In the genomic region with DNA sequence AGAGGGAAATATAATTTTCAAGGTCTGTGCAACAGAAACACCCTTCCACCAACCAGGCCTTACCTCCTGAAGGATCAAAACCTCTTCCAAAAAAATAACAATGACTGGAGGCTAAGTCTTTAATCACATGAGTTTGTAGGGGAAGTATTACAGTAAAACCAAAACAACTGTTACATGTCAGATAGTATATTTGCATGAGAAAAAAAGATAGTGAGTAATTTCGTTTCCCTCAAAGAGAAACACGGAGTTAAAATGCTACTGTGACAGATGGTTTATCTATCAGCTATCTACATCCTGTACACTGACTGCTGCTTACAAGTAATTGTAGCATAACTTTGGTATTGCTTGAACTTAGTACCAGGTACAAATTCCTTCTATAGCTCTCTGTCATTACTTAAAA, we compare ENCODE assay signal across 29 mouse cellular contexts.
"Had no signal": no experiment of that assay in that cellular context is flagged by ENCODE, and none has a peak within 500 bp of the region (broad histone marks: within the 10 kb centered on the region; RNA-seq: fewer than 3 reads in every experiment).

No protein-coding gene starts in this region.

- DNase-seq: left cerebral cortex, postnatal 4 days; liver; liver, embryonic 13.5 days; liver, postnatal 0 days; lung, adult 18-20 months; lung, adult 2 months; lung, embryonic 14.5 days; lung, postnatal 10 days; lung, postnatal 14 days; lung, postnatal 36 days; lung, postnatal 4 days; midbrain, embryonic 14.5 days had no signal

- H3K36me3 ChIP-seq: limb, embryonic 10.5 days; limb, embryonic 12.5 days; limb, embryonic 13.5 days; limb, embryonic 15.5 days; liver, embryonic 12.5 days; liver, embryonic 13.5 days; liver, embryonic 15.5 days; lung, embryonic 15.5 days; midbrain, embryonic 10.5 days; midbrain, embryonic 12.5 days; midbrain, embryonic 13.5 days; midbrain, embryonic 15.5 days had no signal

- H3K9ac ChIP-seq: limb, embryonic 12.5 days; limb, embryonic 13.5 days; limb, embryonic 15.5 days; liver, embryonic 12.5 days; liver, embryonic 13.5 days; liver, embryonic 14.5 days; liver, embryonic 15.5 days; liver, postnatal 0 days; lung, embryonic 14.5 days; lung, embryonic 15.5 days; midbrain, embryonic 12.5 days; midbrain, embryonic 13.5 days; midbrain, embryonic 15.5 days had no signal

- H3K4me1 ChIP-seq: limb, embryonic 10.5 days; limb, embryonic 12.5 days; limb, embryonic 15.5 days; liver, embryonic 12.5 days; liver, embryonic 13.5 days; liver, embryonic 15.5 days; lung, embryonic 15.5 days; megakaryocyte, embryonic 14.5 days; midbrain, embryonic 10.5 days; midbrain, embryonic 12.5 days; midbrain, embryonic 13.5 days had no signal

- H3K9me3 ChIP-seq: limb, embryonic 10.5 days; limb, embryonic 12.5 days; limb, embryonic 13.5 days; limb, embryonic 15.5 days; liver, embryonic 12.5 days; liver, embryonic 13.5 days; liver, embryonic 15.5 days; lung, embryonic 15.5 days; megakaryocyte, embryonic 14.5 days; midbrain, embryonic 10.5 days; midbrain, embryonic 12.5 days; midbrain, embryonic 13.5 days; midbrain, embryonic 15.5 days had no signal

- H3K4me2 ChIP-seq: limb, embryonic 12.5 days; limb, embryonic 13.5 days; limb, embryonic 15.5 days; liver, embryonic 11.5 days; liver, embryonic 12.5 days; liver, embryonic 13.5 days; liver, embryonic 15.5 days; lung, embryonic 14.5 days; lung, embryonic 15.5 days; midbrain, embryonic 11.5 days; midbrain, embryonic 12.5 days; midbrain, embryonic 13.5 days; midbrain, embryonic 15.5 days had no signal

- H3K4me3 ChIP-seq: limb, embryonic 10.5 days; limb, embryonic 12.5 days; limb, embryonic 13.5 days; limb, embryonic 15.5 days; liver, embryonic 12.5 days; liver, embryonic 13.5 days; liver, embryonic 15.5 days; lung, embryonic 15.5 days; megakaryocyte, embryonic 14.5 days; midbrain, embryonic 10.5 days; midbrain, embryonic 12.5 days; midbrain, embryonic 13.5 days; midbrain, embryonic 15.5 days; myocyte had no signal

- H3K27me3 ChIP-seq: limb, embryonic 12.5 days; limb, embryonic 13.5 days; limb, embryonic 15.5 days; liver, embryonic 12.5 days; liver, embryonic 13.5 days; liver, embryonic 15.5 days; lung, embryonic 15.5 days; megakaryocyte, embryonic 14.5 days; midbrain, embryonic 12.5 days; midbrain, embryonic 13.5 days; midbrain, embryonic 15.5 days had no signal

- H3K27ac ChIP-seq: limb, embryonic 10.5 days; limb, embryonic 12.5 days; limb, embryonic 13.5 days; limb, embryonic 15.5 days; liver, embryonic 12.5 days; liver, embryonic 13.5 days; liver, embryonic 14.5 days; liver, embryonic 15.5 days; lung, embryonic 15.5 days; macrophage; midbrain, embryonic 10.5 days; midbrain, embryonic 12.5 days; midbrain, embryonic 13.5 days; midbrain, embryonic 15.5 days had no signal
